Mouse (Mus musculus) kidney, adult 8-10 months (tissue): ENCODE data around the gene Pltp.
"Not testable (repeated sequence)": the region's sequence is repeated elsewhere in the genome, so short reads cannot be mapped to it uniquely, and the experiment has no call there.

Source experiments
- DNase-seq, 2 experiments: peaks; one replicate each; pipeline ENCODE4 v3.0.0; 2022

The Pltp gene

GRCm38 (mm10) chr2:164803921-164804313 lies 53.6 kb downstream of the Pltp start:
- no peak for DNase-seq

- no peak for DNase-seq
These were observed 54.1 kb downstream of the Pltp start for GRCm38 (mm10) chr2:164803201-164803920.

GRCm38 (mm10) chr2:164800252-164801004 lies 57.1 kb downstream of the Pltp start:
- DNase-seq: no peak

GRCm38 (mm10) chr2:164798554-164798953 lies 59.0 kb downstream of the Pltp start:
- not testable (repeated sequence) for DNase-seq

GRCm38 (mm10) chr2:164795868-164796267 lies 61.6 kb downstream of the Pltp start:
- DNase-seq: no peak

- peak; percentile 85 to 89 for DNase-seq
These were observed 63.2 kb downstream of the Pltp start for GRCm38 (mm10) chr2:164794293-164794692.

- DNase-seq: no peak
These were observed 63.7 kb downstream of the Pltp start for GRCm38 (mm10) chr2:164793772-164794171.

- DNase-seq: peak in 1 of 2 experiments; percentile 73
These were observed 64.3 kb downstream of the Pltp start for GRCm38 (mm10) chr2:164793236-164793635.

GRCm38 (mm10) chr2:164792400-164793190 lies 64.9 kb downstream of the Pltp start:
- no peak for DNase-seq

GRCm38 (mm10) chr2:164791841-164792261 lies 65.7 kb downstream of the Pltp start:
- no peak for DNase-seq

- no peak for DNase-seq
These were observed 67.1 kb downstream of the Pltp start for GRCm38 (mm10) chr2:164790451-164790850.
